Mouse (Mus musculus) spleen, postnatal 10 days (tissue): ENCODE measurements around the gene Gm10057.
"Not testable (repeated sequence)": the region's sequence is repeated elsewhere in the genome, so short reads cannot be mapped to it uniquely, and the experiment has no call there.

Experiments used
- DNase-seq, 2 experiments: peaks; one replicate each; pipeline ENCODE4 v3.0.0; 2021 to 2022; ENCODE audit warnings: low spot score in 2 of 2

Gm10057 gene

DNA sequence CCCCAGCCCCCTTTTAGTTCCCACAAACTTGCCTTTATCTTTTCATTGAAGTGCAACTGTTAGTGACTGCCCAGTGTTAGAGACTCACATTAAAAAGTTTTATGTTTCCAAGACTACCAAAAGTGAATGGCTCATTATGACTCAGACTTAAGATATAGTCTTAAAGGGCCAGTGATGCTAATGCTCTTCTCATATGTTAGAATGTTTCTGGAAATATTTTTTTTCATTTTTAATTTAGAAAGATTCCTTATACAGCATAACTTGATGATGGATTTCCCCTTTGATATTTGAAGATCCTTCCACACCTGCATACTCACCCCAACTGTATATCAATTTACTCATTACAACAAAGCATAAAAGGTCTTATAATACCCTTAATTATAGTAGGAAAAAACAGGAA is at the start of gene Gm10057:
Gm10057 (minus strand) TSS at position 101 of the 400 bp plus-strand sequence.
- not testable (repeated sequence) for DNase-seq

DNA sequence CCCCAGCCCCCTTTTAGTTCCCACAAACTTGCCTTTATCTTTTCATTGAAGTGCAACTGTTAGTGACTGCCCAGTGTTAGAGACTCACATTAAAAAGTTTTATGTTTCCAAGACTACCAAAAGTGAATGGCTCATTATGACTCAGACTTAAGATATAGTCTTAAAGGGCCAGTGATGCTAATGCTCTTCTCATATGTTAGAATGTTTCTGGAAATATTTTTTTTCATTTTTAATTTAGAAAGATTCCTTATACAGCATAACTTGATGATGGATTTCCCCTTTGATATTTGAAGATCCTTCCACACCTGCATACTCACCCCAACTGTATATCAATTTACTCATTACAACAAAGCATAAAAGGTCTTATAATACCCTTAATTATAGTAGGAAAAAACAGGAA is 21.1 kb downstream of the Gm10057 start, which contains the start of gene 4921511M17Rik:
4921511M17Rik (minus strand) TSS at position 101 of the 400 bp plus-strand sequence.
- DNase-seq: not testable (repeated sequence)

DNA sequence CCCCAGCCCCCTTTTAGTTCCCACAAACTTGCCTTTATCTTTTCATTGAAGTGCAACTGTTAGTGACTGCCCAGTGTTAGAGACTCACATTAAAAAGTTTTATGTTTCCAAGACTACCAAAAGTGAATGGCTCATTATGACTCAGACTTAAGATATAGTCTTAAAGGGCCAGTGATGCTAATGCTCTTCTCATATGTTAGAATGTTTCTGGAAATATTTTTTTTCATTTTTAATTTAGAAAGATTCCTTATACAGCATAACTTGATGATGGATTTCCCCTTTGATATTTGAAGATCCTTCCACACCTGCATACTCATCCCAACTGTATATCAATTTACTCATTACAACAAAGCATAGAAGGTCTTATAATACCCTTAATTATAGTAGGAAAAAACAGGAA is 42.3 kb downstream of the Gm10057 start, which contains the start of gene Samt1:
Samt1 (minus strand) TSS at position 101 of the 400 bp plus-strand sequence.
- DNase-seq: not testable (repeated sequence)
